Mouse (Mus musculus): ENCODE results near the gene Slc25a47.

DNA sequence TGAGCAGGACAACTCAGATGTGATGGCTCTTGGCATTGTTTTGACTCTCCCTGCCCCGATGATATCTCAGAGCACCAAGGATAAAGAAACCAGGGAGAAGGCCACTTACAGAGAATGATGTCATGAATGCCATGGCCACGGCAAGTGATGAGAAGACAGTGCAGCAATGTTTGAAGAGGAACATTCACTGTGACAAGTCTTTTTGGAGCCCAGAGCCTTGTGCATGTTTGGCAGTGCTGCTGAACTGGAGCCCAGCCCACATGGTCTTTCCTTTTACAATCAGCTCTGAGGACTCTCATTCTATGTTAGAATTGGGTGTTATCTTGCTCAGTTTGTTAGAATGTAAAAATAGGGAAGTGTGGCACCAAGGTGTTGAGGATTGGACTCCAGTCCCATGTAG, 27.4 kb upstream of the Slc25a47 start:
- TF ChIP-seq EP300 (IDR thresholded peaks at IDR 0.05; ENCODE audit: low read depth) (no peak), CTCF (IDR thresholded peaks at IDR 0.05; ENCODE audit: low read depth) (no peak)

All from liver, postnatal 0 days (tissue).